Mouse (Mus musculus) thymus, postnatal 0 days (tissue): ENCODE results near the gene H2-Eb2. TPM values are rescaled to one million over a fixed set of nuclear protein-coding genes. Genes with fewer than 3 reads are reported as not detected.

Experiments used
- DNase-seq: peaks from one replicate; pipeline ENCODE4 v3.0.0-alpha.2; 2015; ENCODE audit warnings: low spot score
- polyA plus RNA-seq: library from polyadenylated mRNA; unstranded; fragments of >200 nt; fragmentation: Nextera tagmentation; extraction: Ambion mirVana; gene quantifications from 2 replicates; pipeline ENCODE4 v1.2.1, GENCODE M21; 2015

H2-Eb2 gene
- polyA plus RNA-seq, 1 experiment from 2014 or later = 3.1 TPM

DNA sequence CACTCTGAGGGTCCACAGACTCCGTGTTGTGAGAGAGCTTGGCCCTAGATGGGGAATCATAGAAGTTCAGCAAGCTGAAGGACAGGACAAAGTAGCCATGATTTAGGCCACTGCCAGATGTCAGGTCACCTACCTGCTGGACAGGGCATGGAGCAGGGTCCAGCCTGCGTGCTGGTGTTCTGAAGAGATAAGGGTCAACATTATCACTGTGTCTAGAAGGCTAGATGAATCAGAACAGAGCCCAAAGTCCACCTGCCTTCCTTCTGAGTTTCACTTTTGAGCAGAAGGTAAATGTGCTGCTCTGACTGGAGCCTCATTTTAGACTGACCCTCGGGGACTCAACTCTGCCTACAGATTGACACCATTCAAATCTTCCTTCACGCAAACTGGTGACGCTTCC lies 29.1 kb downstream of the H2-Eb2 start, which contains the start of gene Btnl2:
Gene Btnl2, plus strand, starts transcription at position 284 of the 400 bp plus-strand sequence.
- DNase-seq = no peak

DNA sequence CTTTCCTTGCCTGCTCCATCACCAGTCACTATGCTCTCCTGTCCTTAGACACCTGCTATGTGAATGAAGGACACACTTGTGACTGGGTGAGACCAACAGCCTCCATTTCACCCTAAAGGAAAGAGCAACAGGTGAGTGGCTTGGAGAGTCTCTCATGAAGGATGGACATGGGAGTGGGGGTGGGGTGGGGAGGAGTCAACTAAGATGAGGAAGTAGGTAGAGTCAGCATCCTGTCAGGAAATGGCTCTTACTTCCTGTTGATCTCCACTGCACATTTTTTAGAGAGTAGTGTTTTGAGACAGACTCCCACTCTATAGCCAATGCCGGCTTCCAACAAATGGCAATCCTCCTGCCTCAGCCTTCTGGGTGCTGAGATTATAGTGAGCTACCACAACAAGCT lies 29.5 kb downstream of the H2-Eb2 start:
- peak; percentile 46 for DNase-seq

DNA sequence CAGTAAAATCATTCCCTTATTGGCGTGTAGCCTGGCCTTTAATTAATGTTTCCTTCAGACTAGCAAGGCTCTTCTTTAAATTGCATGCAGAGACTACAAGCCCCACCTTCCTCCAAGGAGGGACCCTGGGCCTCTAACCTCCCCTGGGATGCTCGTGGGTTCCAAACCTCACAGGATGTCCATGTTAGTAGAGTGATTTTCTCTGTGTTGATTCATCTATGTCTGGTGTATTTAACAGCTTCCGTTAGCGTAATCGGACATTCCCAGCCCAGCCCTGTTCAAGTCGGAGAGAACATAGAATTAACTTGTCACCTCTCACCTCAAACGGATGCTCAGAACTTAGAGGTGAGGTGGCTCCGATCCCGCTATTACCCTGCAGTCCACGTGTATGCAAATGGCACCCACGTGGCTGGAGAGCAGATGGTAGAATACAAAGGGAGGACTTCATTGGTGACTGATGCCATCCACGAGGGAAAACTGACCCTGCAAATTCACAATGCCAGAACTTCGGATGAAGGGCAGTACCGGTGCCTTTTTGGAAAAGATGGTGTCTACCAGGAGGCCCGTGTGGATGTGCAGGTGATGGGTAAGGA lies 37.6 kb downstream of the H2-Eb2 start:
- DNase-seq = no peak

DNA sequence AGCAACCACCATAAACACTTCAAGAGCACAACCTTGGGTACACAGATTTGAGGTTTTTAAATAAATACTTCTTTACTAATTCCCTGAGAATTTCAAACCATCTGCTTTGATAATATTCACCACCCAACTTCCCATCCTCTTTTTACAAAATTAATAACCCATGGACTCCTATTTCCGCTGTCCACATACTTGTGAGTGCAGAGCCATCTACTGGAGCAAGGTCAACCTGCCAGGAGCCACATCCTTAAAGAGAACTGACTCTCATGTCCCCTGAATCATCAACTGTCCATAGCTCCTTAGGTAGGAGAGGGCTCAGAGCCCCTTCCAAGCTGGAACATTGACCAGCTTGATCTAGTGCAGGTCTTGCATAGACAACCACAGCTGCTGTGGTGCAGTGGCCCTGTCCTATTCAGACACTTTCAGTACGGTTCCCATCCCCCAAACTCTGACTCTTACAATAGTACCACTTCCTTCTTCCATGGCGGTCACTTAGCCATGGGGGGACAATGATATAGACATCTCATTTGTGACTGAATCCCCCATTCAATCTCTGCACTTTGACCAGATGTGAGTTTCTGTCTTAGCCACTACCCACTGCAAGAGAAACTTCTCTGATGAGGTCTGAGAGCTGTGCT lies 38.3 kb downstream of the H2-Eb2 start:
- DNase-seq = no peak

DNA sequence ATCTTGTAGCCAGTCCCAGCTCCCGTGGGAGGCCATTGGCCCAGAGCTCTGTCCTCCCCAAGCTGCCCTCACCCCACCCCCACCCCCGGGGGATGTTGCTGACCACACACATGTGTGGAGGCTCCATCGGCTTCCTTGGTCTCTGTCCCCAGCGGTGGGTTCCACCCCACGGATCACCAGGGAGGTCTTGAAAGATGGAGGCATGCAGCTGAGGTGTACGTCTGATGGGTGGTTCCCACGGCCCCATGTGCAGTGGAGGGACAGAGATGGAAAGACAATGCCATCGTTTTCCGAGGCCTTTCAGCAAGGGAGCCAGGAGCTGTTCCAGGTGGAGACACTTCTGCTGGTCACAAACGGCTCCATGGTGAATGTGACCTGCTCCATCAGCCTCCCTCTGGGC lies 39.6 kb downstream of the H2-Eb2 start:
- DNase-seq = no peak

DNA sequence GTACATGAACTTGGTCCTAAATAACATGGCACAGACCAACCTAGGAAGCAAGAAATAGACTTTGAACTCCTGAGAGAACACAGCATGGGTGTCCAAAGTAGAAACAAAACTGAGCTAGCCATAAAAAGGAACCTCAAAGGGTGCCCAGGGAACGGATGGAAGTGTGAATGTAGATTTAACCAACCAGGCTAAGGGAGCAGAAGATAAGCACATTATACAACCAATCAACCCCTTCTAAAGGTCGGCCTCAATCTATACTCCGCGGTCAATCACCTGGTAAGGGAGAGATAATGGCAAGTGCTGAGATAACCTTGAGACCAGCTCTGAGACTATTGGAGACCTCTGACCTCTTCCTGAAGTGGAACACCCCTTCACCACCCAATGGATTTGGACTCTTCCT lies 45.1 kb downstream of the H2-Eb2 start:
- DNase-seq = no peak

DNA sequence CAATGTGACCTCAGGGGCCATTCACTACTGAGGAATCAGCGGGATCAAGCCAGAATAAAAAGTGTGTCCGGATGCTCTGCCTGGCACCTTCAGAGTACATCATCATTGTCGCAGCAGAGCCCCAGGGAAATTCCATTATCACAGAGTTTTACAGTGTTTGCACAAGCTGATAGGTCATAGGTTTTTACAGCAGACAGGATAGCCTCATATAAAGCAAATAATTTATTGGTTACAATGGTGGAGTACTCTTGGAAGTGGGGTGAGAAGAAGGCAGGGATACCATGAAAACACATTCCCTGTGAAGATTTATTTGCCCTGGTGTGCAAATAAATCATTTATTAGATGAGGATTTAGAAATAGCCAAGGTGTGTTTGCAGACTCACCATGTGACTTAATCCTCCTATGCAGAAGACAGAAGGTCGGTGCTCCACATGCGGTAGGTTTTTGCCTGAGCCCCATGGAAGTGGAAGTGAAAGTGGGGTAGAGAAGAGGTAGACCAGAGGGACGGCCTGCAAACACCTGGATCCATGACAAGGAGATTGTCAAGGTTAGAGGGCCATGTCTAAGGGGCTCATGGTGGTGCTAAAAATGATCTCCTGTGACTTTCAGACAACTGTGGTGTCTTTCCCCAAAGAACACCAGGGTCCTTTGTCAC lies 47.7 kb downstream of the H2-Eb2 start:
- DNase-seq = no peak

DNA sequence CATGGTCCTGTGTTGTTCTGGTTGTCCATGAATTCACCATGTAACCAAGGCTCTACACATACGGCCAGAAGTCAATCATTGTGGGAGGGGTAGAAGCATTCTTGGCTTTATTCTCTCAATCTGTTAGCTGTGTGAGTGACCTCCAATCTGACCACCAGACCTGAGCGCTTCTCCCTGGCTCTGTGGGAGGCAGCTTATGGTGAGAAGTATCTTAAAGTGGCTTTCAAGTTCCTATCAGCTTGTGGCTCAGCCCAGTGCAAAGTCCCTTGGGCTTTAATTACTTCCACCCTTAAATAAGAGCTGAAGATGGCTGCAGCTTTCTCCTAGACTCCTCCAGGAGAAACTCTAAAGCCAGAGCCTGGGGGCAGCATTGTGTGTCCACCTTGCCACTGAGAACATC lies 51.4 kb downstream of the H2-Eb2 start, which contains the start of gene Btnl1:
Gene Btnl1, plus strand, starts transcription at position 286 of the 400 bp plus-strand sequence.
- DNase-seq = no peak

DNA sequence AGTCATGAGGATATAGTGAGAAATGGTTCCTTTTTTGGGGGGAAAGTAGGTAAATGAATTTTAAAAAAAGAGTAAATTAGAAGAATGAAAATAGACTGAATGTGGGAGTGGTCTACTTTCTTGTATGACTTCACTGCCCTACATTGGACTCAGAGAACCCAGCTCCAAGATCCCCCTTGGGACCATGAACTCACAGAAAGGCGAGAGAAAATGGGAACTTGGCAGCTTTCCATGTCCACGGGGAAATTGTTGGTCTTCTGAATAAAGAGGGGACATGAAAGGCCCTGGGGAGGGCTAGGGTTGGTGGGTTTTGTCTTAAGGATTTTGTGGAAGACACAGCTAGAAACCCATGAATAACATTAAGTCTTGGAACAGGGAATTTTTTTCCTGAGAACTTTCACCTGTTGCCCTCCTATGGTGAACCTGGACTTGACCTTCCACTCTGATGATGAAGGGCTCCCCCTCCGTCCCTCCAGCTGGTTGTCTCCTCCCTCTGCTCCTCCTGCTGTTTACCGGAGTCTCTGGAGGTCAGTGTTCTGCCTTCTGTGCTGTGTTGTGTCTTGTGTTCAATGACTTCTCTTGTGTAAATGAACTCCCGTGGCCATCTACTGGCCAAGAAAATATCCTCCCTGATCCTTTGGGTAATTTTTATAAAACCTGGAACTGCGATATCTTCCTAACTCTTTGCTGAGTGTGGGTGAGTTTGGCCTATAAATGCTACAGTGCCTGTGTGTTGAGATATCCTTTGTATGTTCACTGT lies 52.2 kb downstream of the H2-Eb2 start:
- DNase-seq = no peak

DNA sequence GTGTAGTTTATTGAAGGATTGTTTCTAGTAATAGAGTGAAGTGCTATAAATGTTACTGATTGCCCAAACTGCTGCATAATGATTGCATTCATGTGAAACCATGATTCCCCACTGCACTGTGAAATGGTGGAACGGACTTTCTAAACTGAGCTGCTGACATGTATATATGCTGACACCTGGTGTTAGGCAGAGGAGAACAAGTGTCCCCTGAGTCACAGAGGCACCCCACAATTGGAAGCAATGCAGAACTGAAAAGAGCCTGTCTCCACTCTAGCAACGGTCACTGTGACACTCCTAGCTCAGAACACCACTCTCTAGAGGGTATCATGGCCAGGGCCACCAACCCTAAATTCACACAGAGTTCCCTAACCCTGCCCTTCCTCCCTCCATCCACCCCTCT lies 53.3 kb downstream of the H2-Eb2 start:
- no peak for DNase-seq

DNA sequence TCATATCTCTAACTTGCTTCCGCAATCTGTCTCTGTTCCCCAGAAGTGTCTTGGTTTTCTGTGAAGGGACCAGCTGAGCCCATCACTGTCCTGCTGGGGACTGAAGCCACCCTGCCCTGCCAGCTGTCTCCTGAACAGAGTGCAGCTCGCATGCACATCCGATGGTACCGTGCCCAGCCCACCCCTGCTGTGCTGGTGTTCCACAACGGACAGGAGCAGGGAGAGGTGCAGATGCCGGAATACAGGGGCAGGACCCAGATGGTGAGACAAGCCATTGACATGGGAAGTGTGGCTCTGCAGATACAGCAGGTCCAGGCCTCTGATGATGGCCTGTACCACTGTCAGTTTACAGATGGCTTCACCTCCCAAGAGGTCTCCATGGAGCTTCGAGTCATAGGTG lies 54.0 kb downstream of the H2-Eb2 start:
- DNase-seq = no peak

DNA sequence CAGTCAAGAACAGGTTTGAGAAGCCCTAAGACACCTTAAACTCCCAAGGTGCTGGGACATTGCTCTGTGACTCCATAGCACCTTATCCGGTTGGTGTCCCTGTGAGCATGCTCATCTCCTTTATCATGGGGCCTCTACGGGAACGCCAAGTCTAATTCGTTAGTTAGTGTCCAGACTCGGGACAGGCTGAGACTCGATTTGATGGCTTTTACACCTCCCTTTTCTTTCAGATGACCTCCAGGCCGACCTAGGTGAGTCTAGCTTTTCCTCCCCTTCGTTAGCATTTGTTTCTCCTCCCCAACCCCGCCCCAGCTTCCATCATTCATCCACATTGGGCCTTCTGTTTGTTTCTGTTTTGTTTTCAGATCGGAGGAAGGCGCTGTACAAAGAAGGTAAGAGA lies 56.4 kb downstream of the H2-Eb2 start:
- no peak for DNase-seq

DNA sequence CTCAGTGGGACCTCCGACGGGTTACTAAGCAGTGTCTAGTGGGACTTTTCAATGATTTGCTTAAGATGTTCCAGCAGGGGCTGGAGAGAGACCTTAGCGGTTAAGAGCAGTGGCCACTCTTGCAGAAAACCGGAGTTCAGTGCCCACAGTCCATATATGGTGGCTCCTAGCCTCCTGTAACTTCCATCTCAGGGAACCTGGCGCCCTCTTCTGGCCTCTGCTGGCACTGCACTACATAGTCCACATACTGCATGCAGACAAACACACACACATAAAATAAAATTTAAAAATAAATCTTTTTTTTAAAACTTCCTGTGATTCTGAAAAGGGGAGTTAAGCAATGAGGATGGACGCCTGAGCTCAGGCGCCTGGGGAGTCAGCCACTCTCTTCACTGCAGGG lies 57.7 kb downstream of the H2-Eb2 start:
- peak; percentile 22 for DNase-seq

DNA sequence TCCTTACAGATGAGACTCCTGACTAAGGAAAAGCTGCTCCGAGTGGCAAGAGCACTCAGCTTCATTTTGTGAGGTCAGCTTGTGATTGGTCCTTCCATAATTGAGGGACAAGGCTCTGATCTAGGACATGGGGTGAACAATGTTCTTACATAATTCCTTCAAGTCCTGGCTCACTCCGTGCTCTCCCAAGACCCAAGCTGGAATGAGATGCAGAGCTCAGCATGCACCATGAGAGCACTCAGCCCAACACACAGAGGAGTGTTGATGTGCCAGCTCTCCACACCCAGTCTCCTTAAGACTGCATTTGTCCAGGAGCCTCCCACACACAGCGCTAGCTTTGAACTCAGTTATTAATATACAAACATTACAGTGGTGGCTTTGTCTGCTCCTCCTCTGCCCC lies 59.2 kb downstream of the H2-Eb2 start:
- no peak for DNase-seq

DNA sequence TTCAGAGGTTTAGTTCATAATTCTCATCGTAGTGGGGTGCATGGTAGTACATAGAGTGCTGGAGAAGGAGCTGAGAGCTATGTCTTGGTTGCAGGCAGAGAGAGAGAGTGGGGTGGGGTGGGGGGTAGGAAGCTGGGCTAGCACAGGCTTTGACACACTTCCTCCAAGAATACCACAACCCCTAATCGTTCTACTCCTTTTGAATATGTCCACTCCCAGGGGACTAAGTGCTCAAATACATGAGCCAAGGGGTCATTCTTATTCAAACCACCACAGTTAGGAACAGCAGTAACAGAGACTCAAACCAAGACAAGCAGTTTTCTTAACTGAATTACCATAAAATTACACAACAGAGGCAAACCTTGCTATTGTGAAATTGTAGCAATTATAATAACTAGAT lies 61.2 kb downstream of the H2-Eb2 start:
- DNase-seq = no peak

DNA sequence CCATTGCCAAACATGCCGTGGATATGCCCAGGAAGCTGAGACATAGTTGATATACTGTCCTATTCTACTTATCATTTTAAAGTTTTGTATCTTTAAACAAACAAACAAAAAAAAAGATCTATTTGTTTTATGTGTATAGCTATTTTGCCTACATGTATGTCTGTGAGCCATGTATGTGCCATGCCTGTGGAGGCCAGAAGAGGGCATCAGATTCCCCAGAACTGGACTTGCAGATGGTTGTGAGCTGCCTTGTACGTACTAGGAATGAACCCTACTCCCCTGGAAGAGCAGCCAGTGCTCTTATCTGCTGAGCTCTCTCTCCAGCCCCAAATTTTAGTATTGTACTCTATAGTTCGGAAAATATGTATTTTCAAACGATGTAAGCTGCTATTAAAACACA lies 63.0 kb downstream of the H2-Eb2 start:
- peak; percentile 10 for DNase-seq

Other genes starting within 250 kb of the H2-Eb2 start
- 55.0 and 57.1 TPM in 2 replicates for gene H2-Oa, start 233.3 kb upstream of the H2-Eb2 start, polyA plus RNA-seq
- 113 and 114 TPM in 2 replicates for gene H2-DMa, start 206.1 kb upstream of the H2-Eb2 start, polyA plus RNA-seq
- gene Brd2, start 203.0 kb upstream of the H2-Eb2 start, polyA plus RNA-seq = 98.3 and 107 TPM in 2 replicates
- gene H2-DMb2, start 182.4 kb upstream of the H2-Eb2 start, polyA plus RNA-seq = 57.8 and 62.9 TPM in 2 replicates
- gene H2-DMb1, start 172.6 kb upstream of the H2-Eb2 start, polyA plus RNA-seq = 39.8 and 42.2 TPM in 2 replicates
- gene Tap1, start 138.1 kb upstream of the H2-Eb2 start, polyA plus RNA-seq = 81.6 and 87.3 TPM in 2 replicates
- 251 and 261 TPM in 2 replicates for gene Psmb9, start 137.9 kb upstream of the H2-Eb2 start, polyA plus RNA-seq
- 875 and 899 TPM in 2 replicates for gene Psmb8, start 127.9 kb upstream of the H2-Eb2 start, polyA plus RNA-seq
- 140 and 153 TPM in 2 replicates for gene Tap2, start 122.1 kb upstream of the H2-Eb2 start, polyA plus RNA-seq
- 2.6 and 2.8 TPM in 2 replicates for gene H2-Ob, start 86.8 kb upstream of the H2-Eb2 start, polyA plus RNA-seq
- 1,510 and 1,544 TPM in 2 replicates for gene H2-Ab1, start 68.0 kb upstream of the H2-Eb2 start, polyA plus RNA-seq
- 991 and 995 TPM in 2 replicates for gene H2-Aa, start 37.8 kb upstream of the H2-Eb2 start, polyA plus RNA-seq
- 574 and 589 TPM in 2 replicates for gene H2-Eb1, start 19.8 kb upstream of the H2-Eb2 start, polyA plus RNA-seq
- 0.22 and 0.27 TPM in 2 replicates for gene Btnl2, start 29.2 kb downstream of the H2-Eb2 start, polyA plus RNA-seq
- gene Btnl1, start 51.5 kb downstream of the H2-Eb2 start, polyA plus RNA-seq = 0.27 and 0.29 TPM in 2 replicates
- 0.71 and 0.94 TPM in 2 replicates for gene BC051142, start 73.2 kb downstream of the H2-Eb2 start, polyA plus RNA-seq
- gene Btnl4, start 151.7 kb downstream of the H2-Eb2 start, polyA plus RNA-seq = 0.09 and 0.13 TPM in 2 replicates
- 0.12 and 0.20 TPM in 2 replicates for gene Btnl6, start 191.7 kb downstream of the H2-Eb2 start, polyA plus RNA-seq
- 1.4 and 2.0 TPM in 2 replicates for gene Notch4, start 238.6 kb downstream of the H2-Eb2 start, polyA plus RNA-seq